Mouse (Mus musculus): ENCODE results near the gene Rab11a. TPM values are rescaled to one million over a fixed set of nuclear protein-coding genes. Genes with fewer than 3 reads are reported as not detected.

The Rab11a gene
- total RNA-seq (2023), result 100 to 1,000 TPM; 112 to 118 TPM

DNA sequence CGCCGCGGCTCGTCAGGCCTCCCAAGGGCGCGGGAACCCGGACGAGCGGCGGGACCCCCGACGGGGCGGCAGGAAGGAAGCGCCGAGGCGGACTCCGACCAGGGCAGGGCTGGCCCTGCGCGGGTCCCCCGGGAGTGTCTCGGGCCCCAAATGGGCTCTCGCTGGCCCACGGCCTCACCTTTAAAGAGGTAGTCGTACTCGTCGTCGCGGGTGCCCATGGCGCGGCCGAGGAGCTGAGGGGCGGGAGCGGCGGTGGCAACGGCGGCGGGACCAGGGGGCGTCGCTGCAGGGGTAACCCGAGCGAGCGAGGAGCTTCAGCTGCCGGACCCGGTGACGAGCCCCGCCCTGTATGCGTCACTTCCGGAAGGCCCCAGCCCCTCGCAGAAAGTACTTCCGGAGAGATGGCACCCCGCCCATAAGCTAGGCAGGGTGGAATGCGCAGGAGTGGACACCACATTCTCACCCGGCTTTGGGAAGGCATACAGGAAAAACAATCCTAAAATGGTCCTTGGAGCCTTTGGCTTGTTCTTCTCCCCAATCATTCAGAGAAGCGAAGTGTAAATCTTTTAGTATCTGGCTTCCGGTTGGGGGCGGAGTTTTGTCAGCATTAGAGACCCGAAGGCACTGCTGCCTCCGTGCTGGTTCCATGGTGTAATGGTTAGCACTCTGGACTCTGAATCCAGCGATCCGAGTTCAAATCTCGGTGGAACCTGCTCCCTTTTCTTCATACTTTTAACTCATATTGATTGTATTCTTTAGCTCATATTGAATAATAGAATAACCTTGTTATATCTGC, at the start of gene Rab11a:
Rab11a (minus strand) TSS at position 353 of the 796 bp plus-strand sequence.

Other genes starting within 250 kb of the Rab11a start
- 10 to 100 TPM; 41.9 to 45.1 TPM for gene Dennd4a, start 73.6 kb upstream of the Rab11a start, total RNA-seq (2023)
- gene Slc24a1, start 213.8 kb upstream of the Rab11a start, total RNA-seq (2023), result not detected
- gene Ints14, start 223.1 kb upstream of the Rab11a start, total RNA-seq (2023), result 10 to 100 TPM; 33.0 to 33.2 TPM

Measured in T-cell, adult 66 days (primary cell).